In the genomic region with DNA sequence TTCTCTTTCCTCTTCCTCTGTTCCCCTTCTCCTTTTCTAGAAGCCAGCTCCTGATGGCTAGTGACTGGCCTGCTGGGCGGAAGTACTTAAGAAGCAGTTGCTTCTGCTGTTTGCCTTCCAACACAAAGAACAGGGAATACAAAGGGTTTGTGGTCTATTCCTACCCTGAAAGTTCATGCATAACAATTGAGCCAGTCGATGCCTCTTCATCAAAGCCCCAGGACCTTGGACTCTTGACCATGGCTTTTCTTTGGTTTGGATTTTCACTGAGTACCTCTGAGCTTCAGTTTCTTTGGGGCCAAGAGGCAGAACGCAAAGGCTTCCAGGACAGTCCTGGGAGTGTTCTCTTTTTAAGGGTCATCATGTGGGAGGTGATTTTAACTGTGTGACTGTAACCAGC, we compare ENCODE assay signal across 33 mouse cellular contexts. TPM values are rescaled to one million over a fixed set of nuclear protein-coding genes. Genes with fewer than 3 reads are reported as not detected.
DNase-seq lines count a peak whose midpoint lies in the region; ATAC-seq and TF ChIP-seq lines count a peak whose summit lies in the region.
"Had no signal": no experiment of that assay in that cellular context is flagged by ENCODE, and none has a peak within 500 bp of the region (broad histone marks: within the 10 kb centered on the region; RNA-seq: fewer than 3 reads in every experiment).

No protein-coding gene starts in this region.

- TF ChIP-seq POLR2A in heart, adult 2 months (IDR thresholded peaks at IDR 0.05; ENCODE audit: insufficient read depth, low read depth, low read length), result no peak

- no peaks in the 10 kb centered on the region for H3K4me1 ChIP-seq in heart, adult 2 months (ENCODE audit: control insufficient read depth, insufficient read depth, low read length)
- peaks cover 51% of the 10 kb centered on the region for H3K4me1 ChIP-seq in neural tube, embryonic 13.5 days (replicated peaks)
- peaks cover 4 to 7% of the 10 kb centered on the region in 2 experiments; a peak in 3 of 4 replicates for H3K4me1 ChIP-seq in ES-E14 (ENCODE audit: control insufficient read depth in 2 of 2, insufficient read depth in 2 of 2, low read length in 2 of 2, poor library complexity in 1 of 2)
- H3K4me1 ChIP-seq: embryonic facial prominence, embryonic 12.5 days; embryonic facial prominence, embryonic 15.5 days; intestine, embryonic 15.5 days had no signal

- TF ChIP-seq EP300 in heart, adult 2 months (IDR thresholded peaks at IDR 0.05; ENCODE audit: insufficient read depth, low read depth, low read length), result no peak

- WGBS in heart, adult 2 months, result 86% methylated on average over 3 of the region's 3 CpGs
- 27% methylated on average over 3 of the region's 3 CpGs for WGBS in neural tube, embryonic 13.5 days

- no peaks in the 10 kb centered on the region for H3K79me2 ChIP-seq in heart, adult 2 months (replicated peaks; ENCODE audit: control insufficient read depth, insufficient read depth, low read length)

- H3K9me3 ChIP-seq in neural tube, embryonic 13.5 days, result no peaks in the 10 kb centered on the region
- H3K9me3 ChIP-seq in ES-E14 (ENCODE audit: control insufficient read depth, insufficient read depth, low read depth, low read length), result no peaks in the 10 kb centered on the region
- H3K9me3 ChIP-seq: embryonic facial prominence, embryonic 12.5 days; embryonic facial prominence, embryonic 15.5 days; forebrain, embryonic 12.5 days; heart, embryonic 12.5 days; heart, embryonic 15.5 days; hindbrain, embryonic 10.5 days; hindbrain, embryonic 13.5 days; intestine, embryonic 15.5 days had no signal

- no peaks in the 10 kb centered on the region for H3K36me3 ChIP-seq in heart, adult 2 months (ENCODE audit: control insufficient read depth, insufficient read depth, low read length)
- H3K36me3 ChIP-seq in neural tube, embryonic 13.5 days, result no peaks in the 10 kb centered on the region
- no peaks in the 10 kb centered on the region for H3K36me3 ChIP-seq in ES-E14 (ENCODE audit: control insufficient read depth, insufficient read depth, low read length, poor library complexity, severe bottlenecking)
- H3K36me3 ChIP-seq: embryonic facial prominence, embryonic 12.5 days; embryonic facial prominence, embryonic 15.5 days; G1E; heart, embryonic 15.5 days; hindbrain, embryonic 10.5 days; hindbrain, embryonic 13.5 days; intestine, embryonic 15.5 days had no signal

- H3K9ac ChIP-seq in heart, adult 2 months (ENCODE audit: low read depth, low read length), result no peak overlapping the region
- no peak overlapping the region for H3K9ac ChIP-seq in neural tube, embryonic 13.5 days
- no peak overlapping the region for H3K9ac ChIP-seq in ES-E14 (ENCODE audit: insufficient read depth, low read depth, low read length, poor library complexity, severe bottlenecking)
- H3K9ac ChIP-seq: embryonic facial prominence, embryonic 12.5 days; embryonic facial prominence, embryonic 15.5 days; forebrain, embryonic 12.5 days; heart, embryonic 12.5 days; heart, embryonic 15.5 days; hindbrain, embryonic 13.5 days; intestine, embryonic 15.5 days had no signal

- no peak for ATAC-seq in neural tube, embryonic 13.5 days (ENCODE audit: low read depth)
- ATAC-seq: activated CD4-positive, CD25-positive, alpha-beta regulatory T cell, adult 4 months; CD4-positive, CD25-positive, alpha-beta regulatory T cell, adult 4 months; forebrain, embryonic 16.5 days; hindbrain, embryonic 16.5 days; intestine, embryonic 15.5 days; Patski had no signal

- no peaks in the 10 kb centered on the region for H3K27me3 ChIP-seq in heart, adult 2 months (ENCODE audit: control insufficient read depth, insufficient read depth, low read length)
- H3K27me3 ChIP-seq in neural tube, embryonic 13.5 days, result no peaks in the 10 kb centered on the region
- H3K27me3 ChIP-seq: embryonic facial prominence, embryonic 12.5 days; embryonic facial prominence, embryonic 15.5 days; forebrain, embryonic 12.5 days; heart, embryonic 12.5 days; heart, embryonic 15.5 days; hindbrain, embryonic 13.5 days; intestine, embryonic 15.5 days; Patski had no signal

- no peak for TF ChIP-seq CTCF in heart, adult 2 months (IDR thresholded peaks at IDR 0.05)

- no peak overlapping the region for H3K4me3 ChIP-seq in heart, adult 2 months
- no peak overlapping the region for H3K4me3 ChIP-seq in neural tube, embryonic 13.5 days
- H3K4me3 ChIP-seq in ES-E14 (ENCODE audit: insufficient read depth in 1 of 2, low read depth in 1 of 2, low read length in 2 of 2, poor library complexity in 1 of 2, severe bottlenecking in 1 of 2), result no peak overlapping the region
- H3K4me3 ChIP-seq: embryonic facial prominence, embryonic 12.5 days; embryonic facial prominence, embryonic 15.5 days; forebrain, embryonic 12.5 days; heart, embryonic 12.5 days; heart, embryonic 15.5 days; hindbrain, embryonic 10.5 days; hindbrain, embryonic 13.5 days; intestine, embryonic 15.5 days had no signal

- intact Hi-C loops in heart, adult 2 months (cut with DNase I), result no loop called here

- H3K4me2 ChIP-seq in neural tube, embryonic 13.5 days, result no peak overlapping the region
- H3K4me2 ChIP-seq: embryonic facial prominence, embryonic 12.5 days; embryonic facial prominence, embryonic 15.5 days; forebrain, embryonic 12.5 days; heart, embryonic 12.5 days; heart, embryonic 15.5 days; hindbrain, embryonic 13.5 days; intestine, embryonic 15.5 days had no signal

- H3K27ac ChIP-seq in heart, adult 2 months, result no peak overlapping the region
- H3K27ac ChIP-seq in neural tube, embryonic 13.5 days (replicated peaks), result peak overlapping the region; percentile 9; the same call in 1 of the 2 replicates
- no peak overlapping the region for H3K27ac ChIP-seq in ES-E14 (ENCODE audit: insufficient read depth, low read depth, low read length, poor library complexity, severe bottlenecking)
- H3K27ac ChIP-seq: embryonic facial prominence, embryonic 12.5 days; embryonic facial prominence, embryonic 15.5 days; forebrain, embryonic 12.5 days; heart, embryonic 15.5 days; hindbrain, embryonic 10.5 days; hindbrain, embryonic 13.5 days; intestine, embryonic 15.5 days had no signal

- in situ Hi-C loops in ES-E14 (cut with MboI; ENCODE audit: low sequenced_read_pairs in 2 of 2, unreplicated experiment in 2 of 2), result no loop called here

- DNase-seq in heart, adult 11 months, result peak; percentile 50
- no peak for DNase-seq in heart, adult 2 months
- no peak for DNase-seq in neural tube, embryonic 10.5 days (ENCODE audit: extremely low spot score, low spot score)
- DNase-seq in ES-E14 (ENCODE audit: low read depth, low spot score), result peak; percentile 61
- peak; percentile 91 for DNase-seq in ZHBTc4 (ENCODE audit: low read depth, low spot score)
- DNase-seq in layer of hippocampus, adult 9-10 months (ENCODE audit: low spot score), result no peak
- DNase-seq: adrenal gland, adult 8-10 months; adrenal gland, postnatal 25 days; cerebellum, adult 11-12 months; cerebellum, adult 8-10 months; cerebellum, postnatal 10 days; cerebellum, postnatal 36 days; gastrocnemius, postnatal 10 days; gastrocnemius, postnatal 36 days; heart, postnatal 10 days; heart, postnatal 36 days had no signal

TF ChIP-seq in ES-E14, 5 proteins besides CTCF, POLR2A, EP300 and RAD21:
- no peak for TF ChIP-seq CHD2 (IDR thresholded peaks at IDR 0.05; ENCODE audit: low read depth, low read length)
- TF ChIP-seq HCFC1 (IDR thresholded peaks at IDR 0.05; ENCODE audit: borderline replicate concordance, insufficient read depth, low read length), result no peak
- no peak for TF ChIP-seq ZC3H11A (IDR thresholded peaks at IDR 0.05; ENCODE audit: borderline replicate concordance, low read depth, low read length)
- no peak for TF ChIP-seq ZNF384 (IDR thresholded peaks at IDR 0.05; ENCODE audit: low read depth, low read length)
- no peak for TF ChIP-seq MAFK (IDR thresholded peaks at IDR 0.05; ENCODE audit: insufficient read depth, low read depth, low read length)

RNA-seq across cellular contexts. Expression of gene Mpped2, which starts 57.8 kb away (rescaled TPM):
- total RNA-seq in heart, adult 2 months (2021), result 10 to 100 TPM; 20.7 to 23.7 TPM
- 8.0 and 15.2 TPM in 2 replicates for polyA plus RNA-seq in heart, adult 2 months (2012; rRNA removed)
- 199 and 206 TPM in 2 replicates for polyA plus RNA-seq in neural tube, embryonic 13.5 days (2015; fragmentation: Nextera tagmentation; extraction: Ambion mirVana)
- total RNA-seq in ES-E14 (2012; rRNA removed), result 3.3 and 4.8 TPM in 2 replicates
- total RNA-seq: granulocyte monocyte progenitor cell, adult 5-6 weeks had no signal
- polyA plus RNA-seq: activated CD4-positive, CD25-positive, alpha-beta regulatory T cell, adult 4 months; C2C12; CD4-positive, CD25-positive, alpha-beta regulatory T cell, adult 4 months; G1E had no signal

Comparison
In these comparisons a context has a peak if more than half of its experiments do, and no peak if none do; other contexts are left out.
1. DNase-seq: peak in heart, adult 11 months (single experiment), ES-E14 (single experiment) and ZHBTc4 (single experiment); none in heart, adult 2 months (0 of 2), neural tube, embryonic 10.5 days (single experiment) and layer of hippocampus, adult 9-10 months (single experiment).